Mouse (Mus musculus) forebrain, embryonic 11.5 days (tissue): ENCODE results near the gene Klhdc3. TPM values are rescaled to one million over a fixed set of nuclear protein-coding genes. Genes with fewer than 3 reads are reported as not detected.
A peak's percentile ranks its signal among the peaks of the same experiment; 100 is the strongest.

ENCODE experiments used
- ATAC-seq: fragments of 200-750 bp; cut with Nextera tagmentation; replicated peaks from 2 replicates; pipeline ENCODE4 v1.8.0; 2017; ENCODE audit warnings: moderate TSS enrichment; ENCODE audit not compliant: low FRiP score
- DNase-seq: peaks from one replicate; pipeline ENCODE4 v3.0.0-alpha.2; 2017; ENCODE audit warnings: low spot score
- H3K27ac ChIP-seq: fragments of 300-500 bp; sonication (generic); 2 replicates; pipeline ENCODE4 v1.5.1; 2014; ENCODE audit warnings: low read depth, low read length
- H3K27me3 ChIP-seq: fragments of 300-500 bp; sonication (generic); 2 replicates; pipeline ENCODE4 v1.6.1; 2014; ENCODE audit warnings: mild to moderate bottlenecking, low read length, mixed read lengths; ENCODE audit not compliant: control insufficient read depth, insufficient read depth
- H3K36me3 ChIP-seq: fragments of 300-500 bp; sonication (generic); 2 replicates; pipeline ENCODE4 v1.6.1; 2014; ENCODE audit warnings: mild to moderate bottlenecking, low read length, moderate library complexity, mixed read lengths; ENCODE audit not compliant: control insufficient read depth, insufficient read depth
- H3K4me1 ChIP-seq: fragments of 300-500 bp; sonication (generic); replicated peaks from 2 replicates; pipeline ENCODE4 v1.6.1; 2014; ENCODE audit warnings: low read length, mixed read lengths; ENCODE audit not compliant: control insufficient read depth, insufficient read depth
- H3K4me2 ChIP-seq: fragments of 300-500 bp; sonication (generic); 2 replicates; pipeline ENCODE4 v1.6.1; 2014; ENCODE audit warnings: low read depth, mild to moderate bottlenecking, low read length, moderate library complexity, mixed read lengths; ENCODE audit not compliant: severe bottlenecking
- H3K4me3 ChIP-seq: fragments of 300-500 bp; sonication (generic); 2 replicates; pipeline ENCODE4 v1.5.1; 2014; ENCODE audit warnings: low read depth, low read length
- H3K9ac ChIP-seq: fragments of 300-500 bp; sonication (generic); 2 replicates; pipeline ENCODE4 v1.6.1; 2014; ENCODE audit warnings: low read length
- H3K9me3 ChIP-seq: fragments of 300-500 bp; sonication (generic); 2 replicates; pipeline ENCODE4 v1.6.1; 2016; ENCODE audit warnings: low read length, mixed read lengths; ENCODE audit not compliant: control insufficient read depth
- WGBS: fragments of 180-500 bp; shearing (Covaris S2); extraction: QIAGEN DNeasy Blood & Tissue Kit; methylation state at CpG from one replicate; pipeline ENCODE4 v1.1.7; 2014; 5-methylcytosine and 5-hydroxymethylcytosine counted together
- polyA plus RNA-seq: library from polyadenylated mRNA; unstranded; fragments of >200 nt; fragmentation: Nextera tagmentation; extraction: Ambion mirVana; gene quantifications from 2 replicates; pipeline ENCODE4 v1.2.1, GENCODE M21; 2014

Gene Klhdc3
- polyA plus RNA-seq, 1 experiment from 2014 or later: 117 TPM

DNA sequence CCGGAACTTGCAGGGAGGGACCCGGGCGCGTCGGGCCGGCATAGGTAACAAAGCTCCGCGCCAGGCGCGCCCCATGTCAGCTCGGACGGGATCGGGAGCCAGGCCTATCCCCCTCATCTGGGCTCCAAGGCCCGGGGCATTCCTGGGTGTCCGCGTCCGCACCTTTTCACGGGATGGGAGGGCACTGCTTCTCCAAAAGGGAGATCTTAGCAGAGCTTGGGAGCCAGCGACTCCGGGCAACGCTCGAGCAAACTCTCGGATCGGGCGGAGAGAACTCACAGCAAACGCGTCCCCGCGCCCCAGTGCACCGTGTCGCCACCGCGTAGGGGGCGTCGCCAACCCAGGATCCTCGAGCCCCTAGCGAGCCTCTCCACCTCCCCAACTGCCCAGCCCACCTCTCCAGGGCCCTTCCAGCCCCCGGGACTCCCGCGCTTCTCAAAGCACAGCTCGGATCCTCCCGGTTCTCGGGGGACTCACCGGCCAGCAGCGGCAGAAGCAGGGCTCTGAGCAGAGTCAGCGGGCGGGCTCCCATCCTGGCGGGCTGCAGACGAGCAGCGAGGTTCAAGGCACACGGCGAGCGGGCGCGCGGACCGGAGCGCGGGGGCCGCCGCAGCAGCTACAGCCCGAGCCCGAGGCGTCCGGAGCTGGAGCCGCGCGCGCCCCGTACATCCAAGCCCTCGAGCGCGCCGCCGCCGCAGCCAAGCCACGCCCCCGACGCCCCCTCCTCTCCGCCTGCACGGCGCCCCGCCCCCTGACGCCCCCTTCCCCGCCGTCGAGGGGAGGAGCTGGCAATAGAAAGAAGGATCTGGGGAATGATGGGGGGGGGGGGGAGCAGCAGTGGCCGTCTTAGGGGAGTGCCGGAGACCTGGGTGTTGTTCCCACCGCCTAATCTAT lies 51.7 kb downstream of the Klhdc3 start, which contains the start of gene Ptk7:
Gene Ptk7, minus strand, starts transcription at position 714 of the 894 bp plus-strand sequence.
- Histone ChIP-seq H3K9me3 (no peaks in the 10 kb centered on the region), H3K9ac (peak within 1 kb of the TSS; percentile 94), H3K4me2 (peak within 1 kb of the TSS; percentile 75), H3K27me3 (no peaks in the 10 kb centered on the region), H3K36me3 (no peaks in the 10 kb centered on the region), H3K4me1 (peaks cover 17% of the 10 kb centered on the region), H3K4me3 (peak within 1 kb of the TSS; percentile 91), H3K27ac (peak within 1 kb of the TSS; percentile 72)
- DNase-seq (peak; percentile 98), ATAC-seq (peak; percentile 84)
- under 1% methylated on average over 82 of the region's 90 CpGs for WGBS

DNA sequence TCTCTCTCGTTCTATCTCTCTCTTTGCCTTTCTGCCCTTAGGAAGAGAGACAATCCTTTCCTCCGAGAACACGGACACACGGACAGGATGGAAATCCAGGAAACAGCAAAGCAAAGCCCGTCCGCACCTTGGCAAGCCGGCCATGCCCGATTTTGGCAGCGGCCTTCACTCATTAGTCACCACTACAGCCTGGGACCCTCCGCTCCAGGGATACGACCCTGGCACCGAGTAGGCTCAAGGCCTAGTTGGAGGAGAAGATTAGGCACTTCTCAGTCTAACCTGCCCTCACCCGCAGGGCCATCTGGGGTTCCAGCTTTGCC lies 52.3 kb downstream of the Klhdc3 start:
- ATAC-seq (peak; percentile 4; the same call in 1 of the 2 replicates), DNase-seq (peak; percentile 72)
- Histone ChIP-seq H3K27me3 (no peaks in the 10 kb centered on the region), H3K4me2 (peak overlapping the region; percentile 75), H3K36me3 (no peaks in the 10 kb centered on the region), H3K27ac (0 out of 2 replicates have a peak overlapping the region, but pooled peaks have one; percentile 72), H3K9me3 (no peaks in the 10 kb centered on the region), H3K4me1 (peaks cover 17% of the 10 kb centered on the region), H3K9ac (peak overlapping the region; percentile 94), H3K4me3 (peak overlapping the region; percentile 91)
- 1% methylated on average over 13 of the region's 13 CpGs for WGBS

DNA sequence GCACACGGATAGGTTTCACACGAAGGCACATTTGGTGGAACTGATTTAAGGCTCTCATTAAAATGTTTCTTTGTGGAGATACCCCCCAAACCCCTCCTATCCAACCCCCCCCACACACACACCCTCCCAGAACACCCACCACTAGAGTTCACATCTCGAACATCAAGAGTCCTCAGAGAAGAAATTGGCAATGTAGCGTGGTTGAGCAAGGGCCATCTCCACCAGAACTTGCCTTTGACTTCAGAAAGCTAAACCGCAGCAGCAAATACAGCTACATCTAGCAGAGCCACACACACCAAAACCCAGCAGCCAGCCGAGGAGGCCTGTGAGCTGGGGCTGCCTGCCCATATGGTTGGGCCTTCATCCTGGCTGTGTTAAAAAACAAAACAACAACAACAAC lies 53.3 kb downstream of the Klhdc3 start:
- ATAC-seq: no peak
- DNase-seq: no peak
- peak overlapping the region; percentile 75 for H3K4me2 ChIP-seq
- no peak overlapping the region for H3K9ac ChIP-seq
- peak overlapping the region; percentile 91 for H3K4me3 ChIP-seq
- no peaks in the 10 kb centered on the region for H3K36me3 ChIP-seq
- WGBS: 70% methylated on average over 6 of the region's 6 CpGs
- no peaks in the 10 kb centered on the region for H3K9me3 ChIP-seq
- peaks cover 17% of the 10 kb centered on the region for H3K4me1 ChIP-seq
- no peaks in the 10 kb centered on the region for H3K27me3 ChIP-seq
- H3K27ac ChIP-seq: no peak overlapping the region

DNA sequence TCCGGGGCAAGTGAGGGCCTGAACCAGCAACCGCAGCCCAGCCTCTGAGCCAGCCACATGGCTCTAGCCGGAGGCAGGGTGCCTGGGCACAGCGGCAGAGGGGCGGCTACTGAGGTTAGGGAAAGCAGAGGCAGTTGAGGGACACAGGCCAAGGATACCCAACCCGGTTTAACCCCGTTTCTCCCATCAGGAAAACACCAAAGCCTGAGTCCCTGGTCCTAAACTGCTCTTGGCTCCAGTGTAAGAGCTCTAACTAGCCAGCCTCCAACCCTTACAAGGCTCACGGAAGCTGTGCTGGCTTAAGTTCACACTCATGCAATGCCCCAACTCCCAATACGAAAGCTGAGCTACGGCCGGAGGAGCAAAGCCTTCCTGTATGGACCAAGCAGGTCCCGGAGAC lies 56.1 kb downstream of the Klhdc3 start:
- no peaks in the 10 kb centered on the region for H3K27me3 ChIP-seq
- no peaks in the 10 kb centered on the region for H3K9me3 ChIP-seq
- H3K36me3 ChIP-seq: no peaks in the 10 kb centered on the region
- H3K4me3 ChIP-seq: no peak overlapping the region
- H3K27ac ChIP-seq: no peak overlapping the region
- no peak overlapping the region for H3K9ac ChIP-seq
- no peak overlapping the region for H3K4me2 ChIP-seq
- WGBS: 72% methylated on average over 12 of the region's 12 CpGs
- ATAC-seq: no peak
- DNase-seq: no peak
- peaks cover 21% of the 10 kb centered on the region; the same call in 1 of the 2 replicates for H3K4me1 ChIP-seq

Other genes with a start within 250 kb of the Klhdc3 start
- gene Slc22a7, start 242.5 kb downstream of the Klhdc3 start, polyA plus RNA-seq: not detected in 2 replicates
- 3.5 TPM in 2 replicates for gene Ttbk1, start 193.2 kb downstream of the Klhdc3 start, polyA plus RNA-seq
- 87.6 and 89.0 TPM in 2 replicates for gene Dnph1, start 184.2 kb downstream of the Klhdc3 start, polyA plus RNA-seq
- 3.4 and 4.0 TPM in 2 replicates for gene Cul9, start 134.5 kb downstream of the Klhdc3 start, polyA plus RNA-seq
- gene Srf, start 124.7 kb downstream of the Klhdc3 start, polyA plus RNA-seq: 5.0 and 5.2 TPM in 2 replicates
- 40.8 and 43.3 TPM in 2 replicates for gene Ptk7, start 51.4 kb downstream of the Klhdc3 start, polyA plus RNA-seq
- gene Klc4, start 34.9 kb downstream of the Klhdc3 start, polyA plus RNA-seq: 34.9 and 35.8 TPM in 2 replicates
- 111 and 117 TPM in 2 replicates for gene Mrpl2, start 34.7 kb downstream of the Klhdc3 start, polyA plus RNA-seq
- gene Cul7, start 30.6 kb downstream of the Klhdc3 start, polyA plus RNA-seq: 34.4 and 34.9 TPM in 2 replicates
- 61.0 and 64.1 TPM in 2 replicates for gene Rrp36, start 6.6 kb downstream of the Klhdc3 start, polyA plus RNA-seq
- 167 and 187 TPM in 2 replicates for gene Mea1, start 2.1 kb downstream of the Klhdc3 start, polyA plus RNA-seq
- gene Ppp2r5d, start 24.2 kb upstream of the Klhdc3 start, polyA plus RNA-seq: 140 TPM in 2 replicates
- 21.4 and 22.7 TPM in 2 replicates for gene Pex6, start 30.5 kb upstream of the Klhdc3 start, polyA plus RNA-seq
- 0.36 and 0.80 TPM in 2 replicates for gene Gnmt, start 48.3 kb upstream of the Klhdc3 start, polyA plus RNA-seq
- 61.2 and 61.8 TPM in 2 replicates for gene Cnpy3, start 71.3 kb upstream of the Klhdc3 start, polyA plus RNA-seq
- gene Ptcra, start 82.8 kb upstream of the Klhdc3 start, polyA plus RNA-seq: 0.35 and 0.44 TPM in 2 replicates
- gene 2310039H08Rik, start 91.7 kb upstream of the Klhdc3 start, polyA plus RNA-seq: 53.7 and 57.5 TPM in 2 replicates
- gene Rpl7l1, start 101.8 kb upstream of the Klhdc3 start, polyA plus RNA-seq: 178 and 189 TPM in 2 replicates
- gene Bicral, start 177.6 kb upstream of the Klhdc3 start, polyA plus RNA-seq: 6.8 and 7.2 TPM in 2 replicates
- gene Tbcc, start 209.8 kb upstream of the Klhdc3 start, polyA plus RNA-seq: 62.3 and 65.3 TPM in 2 replicates
- not detected in 2 replicates for gene Prph2, start 229.5 kb upstream of the Klhdc3 start, polyA plus RNA-seq